Mouse (Mus musculus): ENCODE measurements at regions not wholly inside any gene's neighbourhood (a gene's known extent, or its start where the extent isn't known, plus 50 kb on each side); places are given as distances from the start of the nearest gene placed in this dataset.
"Not testable (repeated sequence)": the region's sequence is repeated elsewhere in the genome, so short reads cannot be mapped to it uniquely, and the experiment has no call there.

GRCm38 (mm10) chr10:11555376-11555775 is 212.2 kb downstream of the Epm2a start:
- H3K27ac ChIP-seq (ENCODE audit: insufficient read depth, low read depth); H3K36me3 ChIP-seq (replicated peaks in 1 of 2; ENCODE audit: control insufficient read depth in 1 of 2, insufficient read depth in 1 of 2, low read length in 1 of 2); H3K4me1 ChIP-seq (ENCODE audit: control insufficient read depth in 1 of 2, insufficient read depth in 2 of 2); DNase-seq (ENCODE audit: extremely low read depth); in situ Hi-C loops (cut with MboI; ENCODE audit: low pct_ligation_motif_present, low pct_unique_long_range_greater_than_20kb, low sequenced_read_pairs); dilution Hi-C loops (cut with MboI; ENCODE audit: extremely low pct_ligation_motif_present, extremely low pct_unique_long_range_greater_than_20kb, low sequenced_read_pairs); H3K4me3 ChIP-seq (replicated peaks in 1 of 3; ENCODE audit: low read depth in 2 of 3, low read length in 2 of 3, poor library complexity in 1 of 3); H3K9ac ChIP-seq (ENCODE audit: insufficient read depth, low read depth); H3K79me2 ChIP-seq (replicated peaks; ENCODE audit: control insufficient read depth, extremely low read depth, insufficient read depth, poor library complexity, severe bottlenecking); H3K9me3 ChIP-seq (replicated peaks; ENCODE audit: low read length); H3K27me3 ChIP-seq (replicated peaks); H3K4me2 ChIP-seq (ENCODE audit: insufficient read depth, low read depth, poor library complexity, severe bottlenecking): not testable (repeated sequence)

DNA sequence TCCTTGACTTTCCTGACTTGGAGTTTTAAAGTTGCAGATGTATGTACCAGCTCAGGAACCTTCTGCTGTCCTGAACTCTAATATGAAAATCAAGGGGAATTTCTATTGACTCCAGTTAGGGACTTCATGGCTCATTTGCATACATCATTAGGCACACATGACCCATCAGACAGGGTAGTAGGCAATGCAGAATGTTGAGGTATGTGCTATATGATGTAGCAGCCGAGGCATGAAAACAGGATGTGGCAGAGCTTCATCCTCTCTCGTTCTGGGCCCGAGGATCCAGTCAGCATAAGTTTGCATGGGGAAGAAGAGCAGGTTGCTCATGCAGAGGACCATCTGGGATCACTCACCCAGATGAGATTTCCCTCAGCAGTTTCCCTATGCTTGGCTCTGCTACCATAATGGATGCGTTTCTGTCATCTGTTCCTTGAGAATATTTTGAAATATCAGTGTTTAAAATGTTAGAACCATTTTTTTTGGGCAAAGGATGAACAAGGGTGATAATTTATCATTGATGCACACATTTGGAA is 227.4 kb downstream of the Epm2a start:
- in situ Hi-C loops (cut with MboI; ENCODE audit: low pct_ligation_motif_present, low pct_unique_long_range_greater_than_20kb, low sequenced_read_pairs), result no loop called here
- Histone ChIP-seq H3K79me2 (replicated peaks; ENCODE audit: control insufficient read depth, extremely low read depth, insufficient read depth, poor library complexity, severe bottlenecking) (no peaks in the 10 kb centered on the region), H3K4me3 (replicated peaks in 1 of 3; ENCODE audit: low read depth in 2 of 3, low read length in 2 of 3, poor library complexity in 1 of 3) (no peak overlapping the region), H3K9ac (ENCODE audit: insufficient read depth, low read depth) (no peak overlapping the region), H3K36me3 (replicated peaks in 1 of 2; ENCODE audit: control insufficient read depth in 1 of 2, insufficient read depth in 1 of 2, low read length in 1 of 2) (no peaks in the 10 kb centered on the region), H3K4me2 (ENCODE audit: insufficient read depth, low read depth, poor library complexity, severe bottlenecking) (no peak overlapping the region), H3K4me1 (ENCODE audit: control insufficient read depth in 1 of 2, insufficient read depth in 2 of 2) (peaks cover 0 to 9% of the 10 kb centered on the region in 2 experiments; a peak in 2 of 4 replicates), H3K27me3 (replicated peaks) (no peaks in the 10 kb centered on the region), H3K9me3 (replicated peaks; ENCODE audit: low read length) (no peaks in the 10 kb centered on the region), H3K27ac (ENCODE audit: insufficient read depth, low read depth) (no peak overlapping the region)
- no peak for TF ChIP-seq MXI1 (IDR thresholded peaks at IDR 0.05; ENCODE audit: low read depth, low read length)
- dilution Hi-C loops (cut with MboI; ENCODE audit: extremely low pct_ligation_motif_present, extremely low pct_unique_long_range_greater_than_20kb, low sequenced_read_pairs), result no loop called here
- peak; percentile 27 for DNase-seq (ENCODE audit: extremely low read depth)

DNA sequence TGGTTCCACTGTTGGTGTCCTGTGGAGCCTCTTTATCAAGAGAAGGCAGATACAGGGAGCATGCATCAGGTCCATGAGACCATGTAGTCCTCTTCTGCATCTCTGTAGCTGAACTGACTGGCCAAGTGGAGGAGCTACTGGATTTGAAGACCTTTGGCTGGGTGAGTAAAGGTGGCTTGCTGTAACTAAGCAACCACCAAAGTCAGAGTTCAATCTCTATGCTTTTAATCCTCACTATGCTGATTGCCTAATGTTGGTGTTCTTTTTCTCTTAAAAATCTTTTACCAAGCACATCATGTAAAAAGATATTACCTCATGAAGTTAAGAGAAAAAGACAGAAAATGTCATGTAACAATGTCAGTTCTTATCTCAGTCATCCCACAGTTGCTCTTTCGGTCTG is 265.2 kb downstream of the Epm2a start:
- H3K4me3 ChIP-seq (replicated peaks in 1 of 3; ENCODE audit: low read depth in 2 of 3, low read length in 2 of 3, poor library complexity in 1 of 3), result no peak overlapping the region
- no peaks in the 10 kb centered on the region for H3K4me1 ChIP-seq (ENCODE audit: control insufficient read depth in 1 of 2, insufficient read depth in 2 of 2)
- in situ Hi-C loops (cut with MboI; ENCODE audit: low pct_ligation_motif_present, low pct_unique_long_range_greater_than_20kb, low sequenced_read_pairs) (no loop called here), dilution Hi-C loops (cut with MboI; ENCODE audit: extremely low pct_ligation_motif_present, extremely low pct_unique_long_range_greater_than_20kb, low sequenced_read_pairs) (no loop called here)
- H3K4me2 ChIP-seq (ENCODE audit: insufficient read depth, low read depth, poor library complexity, severe bottlenecking), result no peak overlapping the region
- no peak for TF ChIP-seq ZMIZ1 (IDR thresholded peaks at IDR 0.05; ENCODE audit: low read depth, low read length)
- TF ChIP-seq EP300 (IDR thresholded peaks at IDR 0.05; ENCODE audit: low read length), result no peak
- TF ChIP-seq TCF12 (IDR thresholded peaks at IDR 0.05; ENCODE audit: low read depth, low read length), result no peak
- TF ChIP-seq NRF1 (IDR thresholded peaks at IDR 0.05; ENCODE audit: low read depth, low read length), result no peak
- TF ChIP-seq SMC3 (IDR thresholded peaks at IDR 0.05; ENCODE audit: low read depth, low read length), result no peak
- TF ChIP-seq SIN3A (IDR thresholded peaks at IDR 0.05; ENCODE audit: low read length), result no peak
- TF ChIP-seq ZC3H11A (IDR thresholded peaks at IDR 0.05; ENCODE audit: low read depth, low read length), result no peak
- no peak for TF ChIP-seq USF2 (conservative IDR thresholded peaks at IDR 0.05; ENCODE audit: low read depth, low read length)
- no peak for TF ChIP-seq BHLHE40 (IDR thresholded peaks at IDR 0.05; ENCODE audit: low read depth, low read length)
- H3K36me3 ChIP-seq (replicated peaks in 1 of 2; ENCODE audit: control insufficient read depth in 1 of 2, insufficient read depth in 1 of 2, low read length in 1 of 2), result no peaks in the 10 kb centered on the region
- H3K27ac ChIP-seq (ENCODE audit: insufficient read depth, low read depth), result no peak overlapping the region
- H3K79me2 ChIP-seq (replicated peaks; ENCODE audit: control insufficient read depth, extremely low read depth, insufficient read depth, poor library complexity, severe bottlenecking), result no peaks in the 10 kb centered on the region
- no peaks in the 10 kb centered on the region for H3K27me3 ChIP-seq (replicated peaks)
- no peak for DNase-seq (ENCODE audit: extremely low read depth)
- H3K9me3 ChIP-seq (replicated peaks; ENCODE audit: low read length), result no peaks in the 10 kb centered on the region
- H3K9ac ChIP-seq (ENCODE audit: insufficient read depth, low read depth), result no peak overlapping the region

GRCm38 (mm10) chr10:11609092-11609491 is 265.9 kb downstream of the Epm2a start:
- H3K27ac ChIP-seq (ENCODE audit: insufficient read depth, low read depth); dilution Hi-C loops (cut with MboI; ENCODE audit: extremely low pct_ligation_motif_present, extremely low pct_unique_long_range_greater_than_20kb, low sequenced_read_pairs); H3K9me3 ChIP-seq (replicated peaks; ENCODE audit: low read length); in situ Hi-C loops (cut with MboI; ENCODE audit: low pct_ligation_motif_present, low pct_unique_long_range_greater_than_20kb, low sequenced_read_pairs); H3K4me1 ChIP-seq (ENCODE audit: control insufficient read depth in 1 of 2, insufficient read depth in 2 of 2); H3K4me3 ChIP-seq (replicated peaks in 1 of 3; ENCODE audit: low read depth in 2 of 3, low read length in 2 of 3, poor library complexity in 1 of 3); H3K27me3 ChIP-seq (replicated peaks); H3K9ac ChIP-seq (ENCODE audit: insufficient read depth, low read depth); H3K36me3 ChIP-seq (replicated peaks in 1 of 2; ENCODE audit: control insufficient read depth in 1 of 2, insufficient read depth in 1 of 2, low read length in 1 of 2); DNase-seq (ENCODE audit: extremely low read depth); H3K4me2 ChIP-seq (ENCODE audit: insufficient read depth, low read depth, poor library complexity, severe bottlenecking); H3K79me2 ChIP-seq (replicated peaks; ENCODE audit: control insufficient read depth, extremely low read depth, insufficient read depth, poor library complexity, severe bottlenecking): not testable (repeated sequence)

Data from CH12.LX (cell line).